Mouse (Mus musculus): ENCODE data around the gene Gja4.

DNA sequence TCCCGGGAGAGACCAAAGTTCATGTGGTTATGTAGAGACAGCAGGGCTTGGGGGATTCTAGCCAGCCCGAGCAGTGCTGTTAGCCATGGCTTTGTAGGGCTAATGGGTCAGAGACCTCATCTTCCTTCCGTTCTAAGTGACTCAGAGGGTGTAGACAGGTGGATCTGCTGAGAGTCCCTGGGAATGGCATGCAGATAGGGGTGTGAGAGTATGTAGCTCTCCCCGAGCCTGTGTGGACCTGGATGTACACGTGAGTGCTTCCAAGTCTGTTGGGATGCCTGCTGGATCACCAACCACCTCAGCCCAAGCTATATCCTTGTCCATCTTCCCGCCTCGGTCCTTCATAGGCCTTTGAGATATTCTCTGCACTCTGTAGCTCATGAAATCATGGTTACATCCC lies 14.5 kb upstream of the Gja4 start:
- TF ChIP-seq ZC3H11A (IDR thresholded peaks at IDR 0.05; ENCODE audit: low read depth, low read length) (no peak), CTCF (conservative IDR thresholded peaks at IDR 0.05 in 1 of 2, IDR thresholded peaks at IDR 0.05 in 1 of 2; ENCODE audit: low read depth in 2 of 2, low read length in 2 of 2) (no peak), CHD2 (IDR thresholded peaks at IDR 0.05; ENCODE audit: low read length) (no peak), ZKSCAN1 (IDR thresholded peaks at IDR 0.05; ENCODE audit: borderline replicate concordance, low read depth, low read length) (no peak), TCF12 (IDR thresholded peaks at IDR 0.05; ENCODE audit: low read depth, low read length) (no peak), ELF1 (IDR thresholded peaks at IDR 0.05; ENCODE audit: low read depth, low read length) (no peak), USF1 (IDR thresholded peaks at IDR 0.05; ENCODE audit: low read depth, low read length) (no peak), POLR2A (IDR thresholded peaks at IDR 0.05; ENCODE audit: low read depth, low read length) (no peak)
